Mouse (Mus musculus) small intestine, adult 2 months (tissue): ENCODE results near the gene Sorcs1. TPM values are rescaled to one million over a fixed set of nuclear protein-coding genes. Genes with fewer than 3 reads are reported as not detected.

Experiments
- H3K27ac ChIP-seq: fragments of 200-500 bp; 2 replicates; pipeline ENCODE4 v1.5.1; 2012; ENCODE audit warnings: low read depth, low read length, control low read depth, inconsistent platforms; ENCODE audit not compliant: insufficient read depth
- H3K27me3 ChIP-seq: fragments of 200-500 bp; 2 replicates; pipeline ENCODE4 v1.6.1; 2012; ENCODE audit warnings: mild to moderate bottlenecking, moderate library complexity, low read length, inconsistent platforms; ENCODE audit not compliant: control insufficient read depth, insufficient read depth
- H3K36me3 ChIP-seq: fragments of 200-500 bp; 2 replicates; pipeline ENCODE4 v1.6.1; 2012; ENCODE audit warnings: mild to moderate bottlenecking, low read length, control low read depth, inconsistent platforms; ENCODE audit not compliant: control insufficient read depth, insufficient read depth
- H3K4me1 ChIP-seq: fragments of 200-500 bp; 2 replicates; pipeline ENCODE4 v1.6.1; 2012; ENCODE audit warnings: low read length, inconsistent platforms, mixed read lengths; ENCODE audit not compliant: control insufficient read depth, insufficient read depth, insufficient read length
- H3K4me3 ChIP-seq: fragments of 200-500 bp; 2 replicates; pipeline ENCODE4 v1.5.1; 2012; ENCODE audit warnings: low read depth, mild to moderate bottlenecking, control low read depth, inconsistent platforms, low read length, moderate library complexity
- CTCF ChIP-seq: fragments of 200-500 bp; IDR thresholded peaks from 2 replicates; pipeline ENCODE4 v1.5.1; 2012; ENCODE audit warnings: low read depth, mild to moderate bottlenecking, control low read depth, inconsistent platforms, low read length, moderate library complexity, mixed read lengths; ENCODE audit not compliant: insufficient replicate concordance, insufficient read length; ENCODE audit errors: extremely low read depth
- POLR2A ChIP-seq: fragments of 200-500 bp; IDR thresholded peaks from 2 replicates; pipeline ENCODE4 v1.6.1; 2012; ENCODE audit warnings: low read depth, mild to moderate bottlenecking, control low read depth, inconsistent platforms, low read length, moderate library complexity
- WGBS: fragments of 180-500 bp; shearing (Covaris S2); methylation state at CpG from one replicate; pipeline ENCODE4 v1.1.7; 2018; 5-methylcytosine and 5-hydroxymethylcytosine counted together
- polyA plus RNA-seq: library from polyadenylated mRNA; depleted of rRNA; stranded (reverse); fragments of >200 nt; gene quantifications from 2 replicates; pipeline ENCODE4 v1.2.3, GENCODE M21; 2012

Sorcs1 gene
- polyA plus RNA-seq, 1 experiment: 0.08 TPM

GRCm38 (mm10) chr19:50389925-50390552, 288.4 kb downstream of the Sorcs1 start:
- no peaks in the 10 kb centered on the region for H3K27me3 ChIP-seq
- TF ChIP-seq CTCF (no peak), POLR2A (no peak)
- no peak overlapping the region for H3K4me3 ChIP-seq
- H3K36me3 ChIP-seq: no peaks in the 10 kb centered on the region
- 77% methylated on average over 9 of the region's 9 CpGs for WGBS
- H3K27ac ChIP-seq: no peak overlapping the region
- no peaks in the 10 kb centered on the region for H3K4me1 ChIP-seq

DNA sequence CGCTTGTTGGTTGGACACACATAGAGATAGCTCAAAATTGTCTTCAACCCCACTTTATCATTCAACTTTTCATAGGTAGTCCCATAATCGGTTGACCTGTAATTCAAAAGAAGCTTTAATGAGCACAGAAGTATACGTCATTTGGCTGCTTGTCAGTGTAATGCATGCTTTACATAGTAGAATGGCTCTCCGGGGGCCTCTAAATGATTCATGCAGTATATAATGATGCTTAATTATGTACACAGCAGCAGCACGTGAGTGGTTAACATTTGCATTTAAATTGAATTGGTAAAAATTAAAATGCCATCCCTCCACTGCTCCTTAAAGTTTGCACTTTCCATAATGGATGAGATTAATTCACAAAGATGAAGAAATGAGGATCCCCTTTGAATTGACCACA, 299.5 kb downstream of the Sorcs1 start:
- Histone ChIP-seq H3K27me3 (no peaks in the 10 kb centered on the region), H3K36me3 (no peaks in the 10 kb centered on the region), H3K27ac (no peak overlapping the region), H3K4me3 (no peak overlapping the region), H3K4me1 (no peaks in the 10 kb centered on the region)
- WGBS: 89% methylated on average over 5 of the region's 5 CpGs
- TF ChIP-seq POLR2A (no peak), CTCF (no peak)

DNA sequence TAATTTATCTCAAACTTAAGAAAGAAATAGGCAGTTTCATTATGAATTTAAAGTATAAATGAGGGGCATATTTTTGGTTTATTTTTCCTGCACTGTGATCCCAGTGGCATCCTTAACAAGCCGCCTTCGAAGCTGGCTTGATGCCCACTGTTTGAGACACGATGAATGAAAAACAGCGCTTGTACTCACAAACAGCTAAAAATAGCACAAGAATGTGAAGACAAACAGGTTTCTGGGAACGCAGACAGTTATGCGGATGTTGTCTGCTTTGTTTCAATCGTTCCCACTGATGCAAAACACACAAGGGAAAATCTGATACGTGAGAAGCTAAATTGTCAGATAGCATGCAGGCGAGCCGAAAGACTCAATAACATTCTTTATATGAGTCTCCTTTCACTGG, 303.7 kb downstream of the Sorcs1 start:
- TF ChIP-seq CTCF (no peak), POLR2A (no peak)
- H3K27ac ChIP-seq: no peak overlapping the region
- H3K4me1 ChIP-seq: no peaks in the 10 kb centered on the region
- H3K36me3 ChIP-seq: no peaks in the 10 kb centered on the region
- no peaks in the 10 kb centered on the region for H3K27me3 ChIP-seq
- no peak overlapping the region for H3K4me3 ChIP-seq
- 65% methylated on average over 10 of the region's 10 CpGs for WGBS

DNA sequence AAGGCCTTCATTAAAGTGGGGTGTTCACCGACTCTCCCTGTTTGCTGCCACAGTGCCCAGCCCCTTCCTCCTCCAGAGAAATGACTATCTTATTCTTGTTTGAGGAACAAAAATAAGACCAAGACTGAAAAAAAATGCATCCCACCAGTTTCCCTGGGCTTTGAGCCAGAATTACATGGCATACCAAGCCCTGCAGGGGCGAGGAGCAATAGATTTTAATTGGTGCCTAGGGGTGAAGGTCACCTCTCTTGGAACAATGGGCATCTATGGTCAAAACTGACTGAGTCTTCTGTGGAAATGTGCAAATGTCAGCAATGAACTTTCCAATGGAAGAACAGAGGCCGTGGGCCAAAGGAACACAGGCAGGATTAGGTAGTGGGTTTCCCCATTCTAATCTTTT, 312.0 kb downstream of the Sorcs1 start:
- Histone ChIP-seq H3K27ac (no peak overlapping the region), H3K27me3 (no peaks in the 10 kb centered on the region), H3K4me1 (no peaks in the 10 kb centered on the region), H3K36me3 (no peaks in the 10 kb centered on the region), H3K4me3 (no peak overlapping the region)
- TF ChIP-seq CTCF (no peak), POLR2A (no peak)
- WGBS: 59% methylated on average over 3 of the region's 3 CpGs

- Histone ChIP-seq H3K4me1 (no peaks in the 10 kb centered on the region), H3K4me3 (no peak overlapping the region), H3K36me3 (no peaks in the 10 kb centered on the region), H3K27me3 (no peaks in the 10 kb centered on the region), H3K27ac (no peak overlapping the region)
- 36% methylated on average over 9 of the region's 9 CpGs for WGBS
- TF ChIP-seq CTCF (no peak), POLR2A (no peak)
These were observed 315.6 kb downstream of the Sorcs1 start for GRCm38 (mm10) chr19:50362655-50363500.

DNA sequence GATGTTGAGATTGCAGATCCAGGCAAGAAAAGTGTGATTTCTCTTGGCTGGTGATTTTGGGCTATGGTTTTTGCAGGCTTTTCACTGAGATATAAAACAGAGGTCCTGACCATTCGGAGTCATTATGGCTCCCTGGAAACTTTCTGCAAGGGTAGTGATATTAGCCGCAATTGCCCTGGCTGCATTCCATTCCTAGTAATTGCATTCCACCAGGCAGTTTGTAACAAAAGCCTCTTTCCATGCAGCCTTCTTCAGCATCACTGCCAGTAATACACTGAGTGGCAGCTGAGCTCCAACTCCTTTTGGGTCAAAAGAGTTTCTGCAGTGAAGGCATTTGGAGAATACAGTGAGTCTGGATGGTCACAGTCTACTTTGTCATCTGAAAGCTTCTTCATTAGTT, 319.9 kb downstream of the Sorcs1 start:
- WGBS: 40% methylated on average over 2 of the region's 2 CpGs

DNA sequence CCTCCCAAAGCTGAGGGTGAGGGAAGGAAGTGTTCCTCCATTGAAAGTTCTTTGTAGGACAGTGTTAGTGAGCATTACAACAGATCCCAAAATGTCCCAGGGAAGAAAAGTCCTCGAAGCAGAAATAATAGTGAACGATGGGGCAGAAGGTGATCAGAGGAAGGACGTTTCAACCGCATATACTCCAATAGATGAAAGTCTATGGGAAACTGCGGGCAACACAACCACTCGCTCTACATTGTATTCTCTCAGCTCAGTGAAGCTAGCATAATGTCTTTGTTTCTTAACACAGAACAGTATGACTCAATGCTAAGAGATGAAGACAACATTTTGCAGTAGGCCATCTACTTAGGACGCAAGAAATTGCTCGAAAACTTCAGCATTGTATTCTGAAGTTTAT, 339.2 kb downstream of the Sorcs1 start:
- Histone ChIP-seq H3K27me3 (no peaks in the 10 kb centered on the region), H3K36me3 (no peaks in the 10 kb centered on the region), H3K27ac (no peak overlapping the region), H3K4me1 (no peaks in the 10 kb centered on the region), H3K4me3 (no peak overlapping the region)
- WGBS: 89% methylated on average over 8 of the region's 8 CpGs
- TF ChIP-seq CTCF: no peak
- no peak for TF ChIP-seq POLR2A

More for the DNA sequence above, 319.9 kb downstream of the Sorcs1 start:
- no peak overlapping the region for H3K4me3 ChIP-seq
- no peak for TF ChIP-seq POLR2A
- no peak for TF ChIP-seq CTCF
- H3K36me3 ChIP-seq: no peaks in the 10 kb centered on the region
- no peaks in the 10 kb centered on the region for H3K4me1 ChIP-seq
- H3K27me3 ChIP-seq: no peaks in the 10 kb centered on the region
- no peak overlapping the region for H3K27ac ChIP-seq

GRCm38 (mm10) chr19:50336751-50337150, 341.7 kb downstream of the Sorcs1 start:
- Histone ChIP-seq H3K27me3 (no peaks in the 10 kb centered on the region), H3K4me1 (no peaks in the 10 kb centered on the region), H3K36me3 (no peaks in the 10 kb centered on the region), H3K27ac (no peak overlapping the region), H3K4me3 (no peak overlapping the region)
- 66% methylated on average over 3 of the region's 3 CpGs for WGBS
- TF ChIP-seq CTCF: no peak
- no peak for TF ChIP-seq POLR2A
